Comparison of ENCODE assay signal across 10 mouse cellular contexts in the genomic region with DNA sequence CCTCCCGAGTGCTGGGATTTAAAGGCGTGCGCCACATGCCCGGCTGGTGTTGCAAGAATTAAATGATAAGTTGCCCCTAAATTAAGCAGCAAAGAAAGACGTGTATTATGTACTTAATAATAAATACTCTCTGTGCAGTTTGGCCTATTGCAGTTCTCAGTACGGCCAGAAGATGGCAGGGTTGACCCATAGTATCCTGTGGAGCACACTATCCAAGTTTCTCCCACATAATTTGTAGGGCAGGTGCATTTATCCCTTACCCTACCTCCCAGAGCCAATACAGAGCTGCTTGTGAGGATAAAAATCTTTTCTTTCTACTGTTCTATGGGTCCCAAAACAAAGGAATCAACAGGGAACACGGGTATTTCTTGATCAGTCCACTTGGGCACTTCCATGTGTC. TPM values are rescaled to one million over a fixed set of nuclear protein-coding genes. Genes with fewer than 3 reads are reported as not detected.
DNase-seq lines count a peak whose midpoint lies in the region; ATAC-seq and TF ChIP-seq lines count a peak whose summit lies in the region.
"Had no signal": no experiment of that assay in that cellular context is flagged by ENCODE, and none has a peak within 500 bp of the region (broad histone marks: within the 10 kb centered on the region; RNA-seq: fewer than 3 reads in every experiment).

No protein-coding gene starts in this region.

- peak; percentile 15 to 57 for DNase-seq in heart, adult 2 months
- DNase-seq in adrenal gland, adult 8-10 months, result peak; percentile 12
- peak; percentile 78 for DNase-seq in embryonic facial prominence, embryonic 11.5 days (ENCODE audit: low spot score)
- DNase-seq in left cerebral cortex, adult 2 months (ENCODE audit: extremely low spot score in 1 of 2, low spot score in 2 of 2), result peak; percentile 41 to 63
- DNase-seq in stomach, postnatal 0 days (ENCODE audit: low spot score), result peak; percentile 76

- no peak for ATAC-seq in heart, embryonic 11.5 days (replicated peaks; ENCODE audit: insufficient number of reproducible peaks, low FRiP score, low TSS enrichment)
- no peak; the same call in 1 of the 2 replicates for ATAC-seq in embryonic facial prominence, embryonic 11.5 days (replicated peaks; ENCODE audit: insufficient number of reproducible peaks, low FRiP score, low TSS enrichment, low read depth)
- ATAC-seq in hindbrain, embryonic 12.5 days (ENCODE audit: low FRiP score), result peak; percentile 63; the same call in 1 of the 2 replicates
- ATAC-seq in midbrain, embryonic 12.5 days (ENCODE audit: low FRiP score, low read depth), result peak; percentile 44; the same call in 1 of the 2 replicates
- ATAC-seq in stomach, postnatal 0 days (ENCODE audit: low FRiP score, low TSS enrichment), result no peak

- no peak overlapping the region for H3K4me3 ChIP-seq in heart, adult 2 months
- H3K4me3 ChIP-seq in heart, embryonic 11.5 days (ENCODE audit: low read depth, low read length), result no peak overlapping the region
- H3K4me3 ChIP-seq in embryonic facial prominence, embryonic 11.5 days (ENCODE audit: low read depth, low read length), result no peak overlapping the region
- H3K4me3 ChIP-seq in hindbrain, embryonic 12.5 days, result no peak overlapping the region
- no peak overlapping the region for H3K4me3 ChIP-seq in left cerebral cortex, adult 2 months
- no peak overlapping the region for H3K4me3 ChIP-seq in midbrain, embryonic 12.5 days
- no peak overlapping the region for H3K4me3 ChIP-seq in stomach, postnatal 0 days (ENCODE audit: low read depth, low read length)
- H3K4me3 ChIP-seq: stomach, embryonic 15.5 days had no signal

- H3K4me2 ChIP-seq in heart, embryonic 11.5 days, result no peak overlapping the region
- no peak overlapping the region for H3K4me2 ChIP-seq in embryonic facial prominence, embryonic 11.5 days (ENCODE audit: low read depth, low read length)
- H3K4me2 ChIP-seq in hindbrain, embryonic 12.5 days (replicated peaks), result no peak overlapping the region
- H3K4me2 ChIP-seq in midbrain, embryonic 12.5 days (replicated peaks), result no peak overlapping the region
- no peak overlapping the region for H3K4me2 ChIP-seq in stomach, postnatal 0 days (replicated peaks; ENCODE audit: low read depth)
- H3K4me2 ChIP-seq: stomach, embryonic 15.5 days had no signal

- WGBS in heart, adult 2 months, result 15% methylated on average over 7 of the region's 7 CpGs
- WGBS in heart, embryonic 11.5 days (ENCODE audit: insufficient replicate concordance), result 14% methylated on average over 7 of the region's 7 CpGs
- 20% methylated on average over 7 of the region's 7 CpGs for WGBS in embryonic facial prominence, embryonic 11.5 days
- WGBS in hindbrain, embryonic 12.5 days, result 35% methylated on average over 7 of the region's 7 CpGs
- WGBS in midbrain, embryonic 12.5 days, result 28% methylated on average over 7 of the region's 7 CpGs
- WGBS in stomach, postnatal 0 days, result 13% methylated on average over 7 of the region's 7 CpGs

- H3K27ac ChIP-seq in heart, adult 2 months, result no peak overlapping the region
- no peak overlapping the region for H3K27ac ChIP-seq in heart, embryonic 11.5 days (ENCODE audit: low read depth, low read length)
- no peak overlapping the region for H3K27ac ChIP-seq in embryonic facial prominence, embryonic 11.5 days (replicated peaks; ENCODE audit: low read depth, low read length)
- H3K27ac ChIP-seq in hindbrain, embryonic 12.5 days, result no peak overlapping the region
- no peak overlapping the region for H3K27ac ChIP-seq in left cerebral cortex, adult 2 months
- no peak overlapping the region for H3K27ac ChIP-seq in midbrain, embryonic 12.5 days (replicated peaks)
- H3K27ac ChIP-seq in stomach, postnatal 0 days (replicated peaks), result no peak overlapping the region
- H3K27ac ChIP-seq: stomach, embryonic 15.5 days had no signal

- intact Hi-C loops in heart, adult 2 months (cut with DNase I), result loop anchor here (1.0 kb wide), 1 partner anchor 337 kb away; no protein-coding TSS in a partner anchor
- intact Hi-C loops in left cerebral cortex, adult 2 months (cut with DNase I), result loop anchor here (1.0 to 10.0 kb wide), 2 partner anchors 337 to 1537 kb away; no protein-coding TSS in a partner anchor

- peak; percentile 87 for TF ChIP-seq CTCF in heart, adult 2 months (IDR thresholded peaks at IDR 0.05)
- peak; percentile 84 for TF ChIP-seq CTCF in left cerebral cortex, adult 2 months (IDR thresholded peaks at IDR 0.05)
- TF ChIP-seq CTCF in stomach, postnatal 0 days (IDR thresholded peaks at IDR 0.05; ENCODE audit: low read depth), result peak; percentile 92

- no peaks in the 10 kb centered on the region for H3K9me3 ChIP-seq in heart, embryonic 11.5 days (replicated peaks; ENCODE audit: control insufficient read depth, low read length)
- no peaks in the 10 kb centered on the region for H3K9me3 ChIP-seq in embryonic facial prominence, embryonic 11.5 days (replicated peaks; ENCODE audit: control insufficient read depth, low read length)
- no peaks in the 10 kb centered on the region for H3K9me3 ChIP-seq in hindbrain, embryonic 12.5 days (replicated peaks)
- no peaks in the 10 kb centered on the region for H3K9me3 ChIP-seq in midbrain, embryonic 12.5 days
- H3K9me3 ChIP-seq in stomach, postnatal 0 days (ENCODE audit: control insufficient read depth, low read length), result no peaks in the 10 kb centered on the region
- H3K9me3 ChIP-seq: stomach, embryonic 15.5 days had no signal

- H3K79me2 ChIP-seq in heart, adult 2 months (replicated peaks; ENCODE audit: control insufficient read depth, insufficient read depth, low read length), result no peaks in the 10 kb centered on the region

- H3K4me1 ChIP-seq in heart, adult 2 months (ENCODE audit: control insufficient read depth, insufficient read depth, low read length), result no peaks in the 10 kb centered on the region
- H3K4me1 ChIP-seq in heart, embryonic 11.5 days (ENCODE audit: control insufficient read depth, insufficient read depth, low read length), result no peaks in the 10 kb centered on the region
- H3K4me1 ChIP-seq in embryonic facial prominence, embryonic 11.5 days (ENCODE audit: control insufficient read depth, insufficient read depth, low read length), result no peaks in the 10 kb centered on the region
- no peaks in the 10 kb centered on the region for H3K4me1 ChIP-seq in hindbrain, embryonic 12.5 days
- no peaks in the 10 kb centered on the region for H3K4me1 ChIP-seq in midbrain, embryonic 12.5 days
- no peaks in the 10 kb centered on the region for H3K4me1 ChIP-seq in stomach, postnatal 0 days (replicated peaks; ENCODE audit: control insufficient read depth, insufficient read depth)
- H3K4me1 ChIP-seq: stomach, embryonic 15.5 days had no signal

- no peaks in the 10 kb centered on the region for H3K36me3 ChIP-seq in heart, adult 2 months (ENCODE audit: control insufficient read depth, insufficient read depth, low read length)
- no peaks in the 10 kb centered on the region for H3K36me3 ChIP-seq in heart, embryonic 11.5 days (ENCODE audit: control insufficient read depth, insufficient read depth, low read length)
- H3K36me3 ChIP-seq in embryonic facial prominence, embryonic 11.5 days (replicated peaks; ENCODE audit: control insufficient read depth, insufficient read depth, low read depth, low read length), result no peaks in the 10 kb centered on the region
- no peaks in the 10 kb centered on the region for H3K36me3 ChIP-seq in hindbrain, embryonic 12.5 days
- H3K36me3 ChIP-seq in midbrain, embryonic 12.5 days, result no peaks in the 10 kb centered on the region
- no peaks in the 10 kb centered on the region for H3K36me3 ChIP-seq in stomach, postnatal 0 days (ENCODE audit: control insufficient read depth, insufficient read depth, low read length)
- H3K36me3 ChIP-seq: stomach, embryonic 15.5 days had no signal

- no peaks in the 10 kb centered on the region for H3K27me3 ChIP-seq in heart, adult 2 months (ENCODE audit: control insufficient read depth, insufficient read depth, low read length)
- no peaks in the 10 kb centered on the region for H3K27me3 ChIP-seq in heart, embryonic 11.5 days (ENCODE audit: control insufficient read depth, insufficient read depth, low read length)
- no peaks in the 10 kb centered on the region for H3K27me3 ChIP-seq in embryonic facial prominence, embryonic 11.5 days (ENCODE audit: control insufficient read depth, insufficient read depth, low read length)
- no peaks in the 10 kb centered on the region for H3K27me3 ChIP-seq in hindbrain, embryonic 12.5 days
- H3K27me3 ChIP-seq in midbrain, embryonic 12.5 days, result no peaks in the 10 kb centered on the region
- H3K27me3 ChIP-seq in stomach, postnatal 0 days (ENCODE audit: control insufficient read depth, insufficient read depth, low read length), result no peaks in the 10 kb centered on the region
- H3K27me3 ChIP-seq: stomach, embryonic 15.5 days had no signal

- no peak overlapping the region for H3K9ac ChIP-seq in heart, adult 2 months (ENCODE audit: low read depth, low read length)
- no peak overlapping the region for H3K9ac ChIP-seq in heart, embryonic 11.5 days (ENCODE audit: low read depth, low read length)
- no peak overlapping the region for H3K9ac ChIP-seq in embryonic facial prominence, embryonic 11.5 days (replicated peaks; ENCODE audit: low read length)
- no peak overlapping the region for H3K9ac ChIP-seq in hindbrain, embryonic 12.5 days
- no peak overlapping the region for H3K9ac ChIP-seq in midbrain, embryonic 12.5 days (replicated peaks)
- no peak overlapping the region for H3K9ac ChIP-seq in stomach, postnatal 0 days (ENCODE audit: low read length)
- H3K9ac ChIP-seq: stomach, embryonic 15.5 days had no signal

- no peak for TF ChIP-seq POLR2A in heart, adult 2 months (IDR thresholded peaks at IDR 0.05; ENCODE audit: insufficient read depth, low read depth, low read length)

- no peak for TF ChIP-seq EP300 in heart, adult 2 months (IDR thresholded peaks at IDR 0.05; ENCODE audit: insufficient read depth, low read depth, low read length)
- no peak for TF ChIP-seq EP300 in stomach, postnatal 0 days (optimal IDR thresholded peaks at IDR 0.05)

RNA-seq across cellular contexts. Expression of a gene that starts 15.4 kb away (rescaled TPM):
- not detected for total RNA-seq in heart, adult 2 months (2021)
- polyA plus RNA-seq in heart, adult 2 months (2012; rRNA removed), result 0.67 TPM in 1 of 2 replicates, not detected in the other
- polyA plus RNA-seq in heart, embryonic 11.5 days (2014; fragmentation: Nextera tagmentation; extraction: Ambion mirVana), result not detected in 2 replicates
- not detected for total RNA-seq in adrenal gland, adult 8-10 months (2022)
- polyA plus RNA-seq in embryonic facial prominence, embryonic 11.5 days (2014; fragmentation: Nextera tagmentation; extraction: Ambion mirVana), result not detected in 2 replicates
- polyA plus RNA-seq in hindbrain, embryonic 12.5 days (2016; fragmentation: Nextera tagmentation; extraction: Ambion mirVana), result not detected in 2 replicates
- not detected for total RNA-seq in left cerebral cortex, adult 2 months (2021)
- not detected in 2 replicates for polyA plus RNA-seq in midbrain, embryonic 12.5 days (2016; fragmentation: Nextera tagmentation; extraction: Ambion mirVana)
- polyA plus RNA-seq in stomach, postnatal 0 days (2015; fragmentation: Nextera tagmentation; extraction: Ambion mirVana), result 0.18 and 0.25 TPM in 2 replicates
- total RNA-seq: hematopoietic stem cell, adult 5-6 weeks had no signal
- polyA plus RNA-seq: stomach, embryonic 15.5 days had no signal

RNA-seq across cellular contexts. Expression of a gene that starts 42.1 kb away (rescaled TPM):
- total RNA-seq in heart, adult 2 months (2021), result under 1 TPM; 0.26 to 0.30 TPM
- 0.14 and 0.29 TPM in 2 replicates for polyA plus RNA-seq in heart, adult 2 months (2012; rRNA removed)
- 5.0 and 5.6 TPM in 2 replicates for polyA plus RNA-seq in heart, embryonic 11.5 days (2014; fragmentation: Nextera tagmentation; extraction: Ambion mirVana)
- total RNA-seq in adrenal gland, adult 8-10 months (2022), result 1 to 10 TPM in 3 of 4 experiments, under 1 TPM in 1; 0.81 to 1.6 (median 1.2) TPM
- polyA plus RNA-seq in embryonic facial prominence, embryonic 11.5 days (2014; fragmentation: Nextera tagmentation; extraction: Ambion mirVana), result 6.3 and 9.4 TPM in 2 replicates
- polyA plus RNA-seq in hindbrain, embryonic 12.5 days (2016; fragmentation: Nextera tagmentation; extraction: Ambion mirVana), result 19.9 and 21.2 TPM in 2 replicates
- total RNA-seq in left cerebral cortex, adult 2 months (2021), result 10 to 100 TPM; 22.4 to 23.5 TPM
- 21.7 and 28.3 TPM in 2 replicates for polyA plus RNA-seq in midbrain, embryonic 12.5 days (2016; fragmentation: Nextera tagmentation; extraction: Ambion mirVana)
- 18.3 and 19.0 TPM in 2 replicates for polyA plus RNA-seq in stomach, postnatal 0 days (2015; fragmentation: Nextera tagmentation; extraction: Ambion mirVana)
- total RNA-seq: hematopoietic stem cell, adult 5-6 weeks had no signal

Comparison
In these comparisons a context has a peak if more than half of its experiments do, and no peak if none do; other contexts are left out.
1. DNase-seq: peak in every context shown above with its lines; median percentile 78 in embryonic facial prominence, embryonic 11.5 days; 76 in stomach, postnatal 0 days; 52 in left cerebral cortex, adult 2 months; 36 in heart, adult 2 months; 12 in adrenal gland, adult 8-10 months.
2. ATAC-seq: peak in hindbrain, embryonic 12.5 days (single experiment) and midbrain, embryonic 12.5 days (single experiment); none in heart, embryonic 11.5 days (single experiment), embryonic facial prominence, embryonic 11.5 days (single experiment) and stomach, postnatal 0 days (single experiment).
3. Peak in every context shown above with its lines, with median percentiles within 50 percentile points of each other: CTCF ChIP-seq.